Mouse (Mus musculus) CH12.LX (cell line): ENCODE data around the gene Musk. TPM values are rescaled to one million over a fixed set of nuclear protein-coding genes. Genes with fewer than 3 reads are reported as not detected.

Experiments used
- DNase-seq: peaks from one replicate; pipeline ENCODE4 v3.0.0-alpha.2; 2013; ENCODE audit errors: extremely low read depth
- H3K27ac ChIP-seq: 2 replicates; pipeline ENCODE4 v1.5.1; 2012; ENCODE audit warnings: low read depth, mild to moderate bottlenecking, control low read depth, moderate library complexity; ENCODE audit not compliant: insufficient read depth
- H3K27me3 ChIP-seq: replicated peaks from 2 replicates; pipeline ENCODE3; 2012; ENCODE audit warnings: inconsistent platforms
- H3K36me3 ChIP-seq, 2 experiments: replicated peaks in 1 of 2; 2 replicates each; pipeline versions ENCODE3 to v1.6.1; 2012; ENCODE audit warnings: inconsistent platforms in 1 of 2, low read length in 1 of 2, mild to moderate bottlenecking in 1 of 2, mixed read lengths in 1 of 2, moderate library complexity in 1 of 2; ENCODE audit not compliant: control insufficient read depth in 1 of 2, insufficient read depth in 1 of 2
- H3K4me1 ChIP-seq, 2 experiments: 2 replicates each; pipeline ENCODE4 v1.6.1; 2012; ENCODE audit warnings: inconsistent platforms in 1 of 2, moderate library complexity in 1 of 2; ENCODE audit not compliant: insufficient read depth in 2 of 2, control insufficient read depth in 1 of 2
- H3K4me2 ChIP-seq: 2 replicates; pipeline ENCODE4 v1.6.1; 2012; ENCODE audit warnings: low read depth, mild to moderate bottlenecking, control low read depth; ENCODE audit not compliant: poor library complexity, insufficient read depth, severe bottlenecking
- H3K4me3 ChIP-seq, 3 experiments: fragments of 150-350 bp in 1 of 3; sonication (generic) in 1 of 3; replicated peaks in 1 of 3; 2 replicates each; pipeline versions ENCODE3 to v1.5.1; 2011 to 2012; ENCODE audit warnings: low read depth in 2 of 3, low read length in 2 of 3, mild to moderate bottlenecking in 2 of 3, moderate library complexity in 2 of 3, control low read depth in 1 of 3, improper control_type of control experiment in 1 of 3, inconsistent platforms in 1 of 3, mixed read lengths in 1 of 3; ENCODE audit not compliant: poor library complexity in 1 of 3
- H3K79me2 ChIP-seq: replicated peaks from 2 replicates; pipeline ENCODE4 v1.6.1; 2012; ENCODE audit warnings: mild to moderate bottlenecking, moderate library complexity; ENCODE audit not compliant: control insufficient read depth, poor library complexity, insufficient read depth, severe bottlenecking; ENCODE audit errors: extremely low read depth
- H3K9ac ChIP-seq: 2 replicates; pipeline ENCODE4 v1.6.1; 2012; ENCODE audit warnings: low read depth, mild to moderate bottlenecking, control low read depth, moderate library complexity; ENCODE audit not compliant: insufficient read depth
- H3K9me3 ChIP-seq: replicated peaks from 2 replicates; pipeline ENCODE3; 2012; ENCODE audit warnings: low read length, inconsistent platforms, mixed read lengths
- BHLHE40 ChIP-seq: IDR thresholded peaks from 2 replicates; pipeline ENCODE4 v1.6.1; 2011; ENCODE audit warnings: mild to moderate bottlenecking, low read depth, low read length, improper control_type of control experiment
- E2F4 ChIP-seq: IDR thresholded peaks from 2 replicates; pipeline ENCODE4 v1.6.1; 2011; ENCODE audit warnings: low read depth, low read length, improper control_type of control experiment; ENCODE audit not compliant: insufficient replicate concordance
- ELF1 ChIP-seq: IDR thresholded peaks from 2 replicates; pipeline ENCODE4 v1.6.1; 2014; ENCODE audit warnings: low read depth, mild to moderate bottlenecking, inconsistent platforms, low read length, improper control_type of control experiment
- EP300 ChIP-seq: IDR thresholded peaks from 2 replicates; pipeline ENCODE4 v1.6.1; 2011; ENCODE audit warnings: low read length, improper control_type of control experiment
- IRF4 ChIP-seq: IDR thresholded peaks from 2 replicates; pipeline ENCODE4 v1.6.1; 2014; ENCODE audit warnings: low read depth, mild to moderate bottlenecking, inconsistent platforms, low read length, improper control_type of control experiment
- JUND ChIP-seq: conservative IDR thresholded peaks from 2 replicates; pipeline ENCODE4 v1.6.1; 2011; ENCODE audit warnings: low read depth, low read length, improper control_type of control experiment
- KAT2A ChIP-seq: IDR thresholded peaks from 2 replicates; pipeline ENCODE4 v1.6.1; 2012; ENCODE audit warnings: low read length, improper control_type of control experiment, inconsistent platforms; ENCODE audit not compliant: insufficient replicate concordance
- MAFK ChIP-seq: IDR thresholded peaks from 2 replicates; pipeline ENCODE4 v1.6.1; 2011; ENCODE audit warnings: low read length, improper control_type of control experiment; ENCODE audit not compliant: insufficient replicate concordance
- MAX ChIP-seq: IDR thresholded peaks from 2 replicates; pipeline ENCODE4 v1.6.1; 2011; ENCODE audit warnings: low read length, improper control_type of control experiment
- MAZ ChIP-seq: IDR thresholded peaks from 2 replicates; pipeline ENCODE4 v1.6.1; 2012; ENCODE audit warnings: low read depth, mild to moderate bottlenecking, inconsistent platforms, low read length, improper control_type of control experiment, moderate library complexity
- MEF2A ChIP-seq: IDR thresholded peaks from 2 replicates; pipeline ENCODE4 v1.6.1; 2014; ENCODE audit warnings: low read depth, mild to moderate bottlenecking, inconsistent platforms, low read length, improper control_type of control experiment, borderline replicate concordance
- NELFE ChIP-seq: IDR thresholded peaks from 2 replicates; pipeline ENCODE4 v1.6.1; 2011; ENCODE audit warnings: low read depth, low read length, improper control_type of control experiment
- SMC3 ChIP-seq: IDR thresholded peaks from 2 replicates; pipeline ENCODE4 v1.6.1; 2011; ENCODE audit warnings: low read depth, low read length, improper control_type of control experiment
- TBP ChIP-seq: conservative IDR thresholded peaks from 2 replicates; pipeline ENCODE4 v1.6.1; 2011; ENCODE audit warnings: low read depth, low read length, improper control_type of control experiment
- TCF12 ChIP-seq: IDR thresholded peaks from 2 replicates; pipeline ENCODE4 v1.6.1; 2014; ENCODE audit warnings: low read depth, mild to moderate bottlenecking, inconsistent platforms, low read length, improper control_type of control experiment
- ZC3H11A ChIP-seq: IDR thresholded peaks from 2 replicates; pipeline ENCODE4 v1.6.1; 2012; ENCODE audit warnings: low read depth, mild to moderate bottlenecking, inconsistent platforms, low read length, improper control_type of control experiment
- ZKSCAN1 ChIP-seq: IDR thresholded peaks from 2 replicates; pipeline ENCODE4 v1.6.1; 2012; ENCODE audit warnings: low read depth, inconsistent platforms, low read length, improper control_type of control experiment, borderline replicate concordance
- ZMIZ1 ChIP-seq: IDR thresholded peaks from 2 replicates; pipeline ENCODE4 v1.6.1; 2012; ENCODE audit warnings: low read depth, mild to moderate bottlenecking, inconsistent platforms, low read length, improper control_type of control experiment
- ZNF384 ChIP-seq: IDR thresholded peaks from 2 replicates; pipeline ENCODE4 v1.6.1; 2012; ENCODE audit warnings: low read depth, low read length, improper control_type of control experiment, inconsistent platforms
- dilution Hi-C: fragments of 300-500 bp; cut with MboI; formaldehyde crosslinking; loops from 2 replicates; pipeline ENCODE4 v1.14.3; 2020; ENCODE audit warnings: low sequenced_read_pairs; ENCODE audit not compliant: extremely low pct_unique_long_range_greater_than_20kb, extremely low pct_ligation_motif_present
- in situ Hi-C: fragments of 300-500 bp; cut with MboI; formaldehyde crosslinking; loops from 3 replicates; pipeline ENCODE4 v1.14.3; 2019; ENCODE audit warnings: low sequenced_read_pairs, low pct_ligation_motif_present, low pct_unique_long_range_greater_than_20kb, mixed read lengths
- polyA plus RNA-seq: library from polyadenylated mRNA; unstranded; fragments of >175 nt; gene quantifications from 2 replicates; pipeline ENCODE4 v1.2.1, GENCODE M21; 2012; ENCODE audit warnings: low read depth; ENCODE audit not compliant: insufficient read length
- total RNA-seq, 2 experiments: library from RNA; depleted of rRNA; stranded (reverse); fragments of 300-350 nt in 1 of 2; fragments of >200 nt in 1 of 2; gene quantifications; 2 replicates each; pipeline ENCODE4 v1.2.3; 2012 to 2014

The Musk gene
- total and polyA plus RNA-seq, 3 experiments, result not detected

GRCm38 (mm10) chr4:58304564-58304963 is 18.8 kb downstream of the Musk start:
- H3K27me3 ChIP-seq, result no peaks in the 10 kb centered on the region
- H3K4me2 ChIP-seq, result 0 out of 2 replicates have a peak overlapping the region, but pooled peaks have one; percentile 26
- no peaks in the 10 kb centered on the region for H3K9me3 ChIP-seq
- no peak overlapping the region for H3K4me3 ChIP-seq
- H3K36me3 ChIP-seq, result no peaks in the 10 kb centered on the region
- no peaks in the 10 kb centered on the region for H3K79me2 ChIP-seq
- DNase-seq, result peak; percentile 28
- no peak overlapping the region for H3K9ac ChIP-seq
- peak; percentile 61 for TF ChIP-seq BHLHE40
- TF ChIP-seq TCF12, result no peak
- TF ChIP-seq, all 38 proteins: peak for 1
- in situ Hi-C loops, result no loop called here
- dilution Hi-C loops, result no loop called here
- H3K27ac ChIP-seq, result no peak overlapping the region
- H3K4me1 ChIP-seq, result peaks cover 4 to 12% of the 10 kb centered on the region in 2 experiments; a peak in 2 of 4 replicates

- no peak overlapping the region for H3K27ac ChIP-seq
- dilution Hi-C loops (no loop called here), in situ Hi-C loops (no loop called here)
- no peaks in the 10 kb centered on the region for H3K9me3 ChIP-seq
- no peak for TF ChIP-seq ZNF384
- no peak for TF ChIP-seq IRF4
- no peak for TF ChIP-seq NELFE
- no peak for TF ChIP-seq KAT2A
- TF ChIP-seq MAX, result no peak
- TF ChIP-seq ELF1, result no peak
- no peak for TF ChIP-seq TBP
- TF ChIP-seq EP300, result no peak
- TF ChIP-seq ZC3H11A, result no peak
- TF ChIP-seq SMC3, result no peak
- TF ChIP-seq MEF2A, result no peak
- TF ChIP-seq MAFK, result no peak
- no peak for TF ChIP-seq MAZ
- TF ChIP-seq ZMIZ1, result no peak
- TF ChIP-seq E2F4, result no peak
- no peak for TF ChIP-seq JUND
- no peak for TF ChIP-seq ZKSCAN1
- no peak overlapping the region for H3K4me3 ChIP-seq
- H3K4me2 ChIP-seq, result no peak overlapping the region
- H3K79me2 ChIP-seq, result no peaks in the 10 kb centered on the region
- H3K9ac ChIP-seq, result no peak overlapping the region
- no peak for DNase-seq
- no peaks in the 10 kb centered on the region for H3K36me3 ChIP-seq
- H3K4me1 ChIP-seq, result peaks cover 4 to 12% of the 10 kb centered on the region in 2 experiments; a peak in 2 of 4 replicates
- no peaks in the 10 kb centered on the region for H3K27me3 ChIP-seq
Observed at GRCm38 (mm10) chr4:58307421-58307820, 21.7 kb downstream of the Musk start.
